Mouse (Mus musculus) CD4-positive, CD25-positive, alpha-beta regulatory T cell, adult 4 months (primary cell): ENCODE results near the gene Slc12a6. TPM values are rescaled to one million over a fixed set of nuclear protein-coding genes. Genes with fewer than 3 reads are reported as not detected.
A peak's percentile ranks its signal among the peaks of the same experiment; 100 is the strongest.

Experiments used
- ATAC-seq: one replicate; pipeline ENCODE4 v1.8.0; 2017
- polyA plus RNA-seq, 2 experiments: library from polyadenylated mRNA; unstranded; fragments of 100-300 nt; shearing (Covaris generic); gene quantifications; one replicate each; pipeline ENCODE4 v1.2.1; 2017

Gene Slc12a6
- polyA plus RNA-seq, result 10 to 100 TPM; 51.7 to 61.2 TPM

GRCm38 (mm10) chr2:112265448-112266241 lies at the start of gene Slc12a6:
Gene Slc12a6 (plus strand): TSS chr2:112265825.
- ATAC-seq, result peak; percentile 69

- ATAC-seq, result peak; percentile 86
Measured at GRCm38 (mm10) chr2:112215977-112216376, 49.6 kb upstream of the Slc12a6 start.

GRCm38 (mm10) chr2:112217614-112218013 lies 48.0 kb upstream of the Slc12a6 start:
- no peak for ATAC-seq

GRCm38 (mm10) chr2:112220880-112221279 lies 44.7 kb upstream of the Slc12a6 start:
- ATAC-seq, result no peak

GRCm38 (mm10) chr2:112222607-112223006 lies 43.0 kb upstream of the Slc12a6 start:
- ATAC-seq, result peak; percentile 81

GRCm38 (mm10) chr2:112224356-112224755 lies 41.3 kb upstream of the Slc12a6 start:
- no peak for ATAC-seq

- ATAC-seq, result no peak
Measured at GRCm38 (mm10) chr2:112232623-112233022, 33.0 kb upstream of the Slc12a6 start.

GRCm38 (mm10) chr2:112236620-112237019 lies 29.0 kb upstream of the Slc12a6 start:
- no peak for ATAC-seq

GRCm38 (mm10) chr2:112238006-112238405 lies 27.6 kb upstream of the Slc12a6 start:
- ATAC-seq, result no peak

- peak; percentile 77 for ATAC-seq
Measured at GRCm38 (mm10) chr2:112239212-112239934, 26.3 kb upstream of the Slc12a6 start, which contains the start of gene Lpcat4. Gene Lpcat4 (plus strand): TSS chr2:112239468.

GRCm38 (mm10) chr2:112239935-112240721 lies 25.5 kb upstream of the Slc12a6 start:
- ATAC-seq, result peak; percentile 54

- ATAC-seq, result no peak
Measured at GRCm38 (mm10) chr2:112241787-112242186, 23.8 kb upstream of the Slc12a6 start.

- ATAC-seq, result no peak
Measured at GRCm38 (mm10) chr2:112245307-112245706, 20.3 kb upstream of the Slc12a6 start.

- ATAC-seq, result no peak
Measured at GRCm38 (mm10) chr2:112246193-112246592, 19.4 kb upstream of the Slc12a6 start.

GRCm38 (mm10) chr2:112247323-112247722 lies 18.3 kb upstream of the Slc12a6 start:
- ATAC-seq, result no peak

- ATAC-seq, result no peak
Measured at GRCm38 (mm10) chr2:112249780-112250453, 15.7 kb upstream of the Slc12a6 start.

GRCm38 (mm10) chr2:112254675-112255515 lies 10.7 kb upstream of the Slc12a6 start:
- peak; percentile 76 for ATAC-seq

GRCm38 (mm10) chr2:112259241-112259962 lies 6.2 kb upstream of the Slc12a6 start, which contains the start of gene Nutm1:
Gene Nutm1 (minus strand): TSS chr2:112259291.
- ATAC-seq, result peak; percentile 17

- ATAC-seq, result peak; percentile 63
Measured at GRCm38 (mm10) chr2:112261748-112262653, 3.6 kb upstream of the Slc12a6 start, which contains the start of gene Nop10. Gene Nop10 (plus strand): TSS chr2:112261926.
